Mouse (Mus musculus) heart, postnatal 14 days (tissue): Measurements from ENCODE around the gene Arntl2. TPM values are rescaled to one million over a fixed set of nuclear protein-coding genes. Genes with fewer than 3 reads are reported as not detected.
"Not testable (repeated sequence)": the region's sequence is repeated elsewhere in the genome, so short reads cannot be mapped to it uniquely, and the experiment has no call there.

Experiments used
- DNase-seq, 2 experiments: peaks; one replicate each; pipeline ENCODE4 v3.0.0; 2021 to 2022
- intact Hi-C: fragments of 180-260 bp; cut with DNase I; formaldehyde crosslinking; loops from one replicate; pipeline ENCODE4 v1.15.1; 2025
- total RNA-seq, 2 experiments: library from RNA; stranded (reverse); gene quantifications; 2 replicates each; pipeline ENCODE4 v1.2.3; 2021

Gene Arntl2
- total RNA-seq, 2 experiments from 2014 or later, result 1.4 to 2.5 TPM

DNA sequence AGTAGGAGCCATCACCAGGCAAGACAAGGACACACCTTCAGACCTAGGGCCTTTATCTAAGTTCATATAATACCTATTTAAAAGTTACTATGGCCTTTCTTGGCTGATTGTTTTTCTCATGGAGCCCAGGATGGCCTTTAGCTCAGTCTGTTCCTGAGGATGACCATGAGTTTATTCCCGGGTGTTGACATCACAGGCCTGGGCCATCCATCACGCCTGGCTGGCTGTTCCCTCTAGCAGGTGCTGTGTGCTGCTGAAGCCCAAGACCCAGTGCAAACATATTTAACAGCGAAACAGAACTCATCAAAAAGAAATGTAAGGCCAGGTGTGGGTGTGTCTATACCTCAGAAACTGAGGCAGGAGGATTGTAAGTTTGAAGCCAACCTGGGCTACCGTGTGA, 43.0 kb downstream of the Arntl2 start:
- no peak for DNase-seq
- intact Hi-C loops, result loop anchor here (5.0 kb wide), 1 partner anchor 48 kb away; the partner anchor contains the start of gene Ppfibp1

DNA sequence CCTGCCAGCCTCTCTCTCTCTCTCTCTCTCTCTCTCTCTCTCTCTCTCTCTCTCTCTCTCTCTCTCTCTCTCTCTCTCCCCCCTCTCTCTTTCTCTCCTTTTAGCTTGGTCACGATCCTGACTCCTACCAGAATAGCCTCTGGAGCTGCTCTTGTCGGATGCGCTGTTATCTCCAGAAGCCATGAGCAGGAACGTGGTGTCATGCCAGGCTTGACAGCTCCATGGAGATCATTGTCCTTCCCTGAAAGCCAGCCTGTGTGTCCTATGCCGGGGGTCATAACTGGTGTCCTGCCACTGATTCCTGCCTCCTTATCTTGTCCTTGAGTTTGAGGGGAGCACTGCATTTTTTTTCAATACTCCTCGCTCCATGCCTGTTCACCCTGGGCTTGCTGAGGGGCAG, 49.0 kb downstream of the Arntl2 start:
- DNase-seq, result no peak
- intact Hi-C loops, result no loop called here

DNA sequence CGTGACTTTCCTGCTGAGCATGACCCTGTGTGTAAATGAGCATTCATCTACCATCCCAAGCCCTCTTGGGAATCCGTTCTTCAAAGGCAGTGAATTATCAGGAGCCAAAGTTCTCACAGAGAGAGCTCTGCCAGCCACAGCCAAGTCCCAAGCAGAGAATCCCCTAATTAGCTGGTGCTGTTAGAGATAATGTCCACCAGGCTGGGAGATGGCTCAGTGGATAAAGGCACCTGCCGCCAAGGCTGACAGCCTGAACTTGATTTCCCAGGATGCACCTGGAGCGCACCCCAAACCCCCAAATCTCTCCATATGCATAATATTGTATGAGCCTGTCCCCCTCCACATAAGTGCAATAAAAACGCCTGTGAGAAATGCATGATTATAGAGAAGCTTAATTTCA, 49.5 kb downstream of the Arntl2 start:
- intact Hi-C loops, result no loop called here
- no peak for DNase-seq

DNA sequence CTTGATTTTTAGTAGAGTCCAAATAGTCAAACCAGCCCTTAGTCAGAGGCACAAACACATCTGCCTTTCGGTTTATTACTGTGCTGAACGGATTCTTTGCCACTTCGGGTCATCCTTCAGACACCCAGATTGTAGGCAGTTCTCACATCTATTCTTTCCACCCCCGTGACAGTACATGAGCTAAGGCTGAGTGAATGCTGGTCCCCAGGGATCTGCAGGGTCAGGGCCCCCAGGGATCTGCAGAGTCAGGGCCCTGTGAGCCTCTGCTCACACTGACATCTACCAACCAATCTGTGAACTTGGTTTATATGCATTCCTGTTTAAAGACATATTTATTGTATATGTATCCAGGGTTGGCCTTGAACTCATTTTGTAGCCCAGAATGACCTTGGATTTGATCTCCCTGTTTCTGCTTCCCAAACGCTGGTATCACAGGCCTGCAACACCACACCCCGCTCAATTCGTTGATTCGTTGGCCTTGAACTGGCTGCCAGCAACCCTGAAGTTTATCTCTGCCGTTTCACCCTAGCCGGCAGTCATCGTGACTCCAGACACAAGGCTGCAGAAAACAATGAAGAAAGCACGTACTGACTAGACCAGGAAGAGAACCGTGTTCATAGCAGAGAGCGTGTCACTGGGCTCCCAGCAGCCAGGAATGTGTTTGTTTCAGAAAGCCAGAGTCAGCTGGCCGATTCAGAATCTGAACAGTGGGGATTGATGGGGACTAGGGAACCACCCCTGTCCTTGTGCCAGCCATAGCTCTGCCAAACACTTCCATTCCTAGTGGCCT, 50.3 kb downstream of the Arntl2 start:
- DNase-seq, result peak; percentile 30 to 59
- intact Hi-C loops, result no loop called here

DNA sequence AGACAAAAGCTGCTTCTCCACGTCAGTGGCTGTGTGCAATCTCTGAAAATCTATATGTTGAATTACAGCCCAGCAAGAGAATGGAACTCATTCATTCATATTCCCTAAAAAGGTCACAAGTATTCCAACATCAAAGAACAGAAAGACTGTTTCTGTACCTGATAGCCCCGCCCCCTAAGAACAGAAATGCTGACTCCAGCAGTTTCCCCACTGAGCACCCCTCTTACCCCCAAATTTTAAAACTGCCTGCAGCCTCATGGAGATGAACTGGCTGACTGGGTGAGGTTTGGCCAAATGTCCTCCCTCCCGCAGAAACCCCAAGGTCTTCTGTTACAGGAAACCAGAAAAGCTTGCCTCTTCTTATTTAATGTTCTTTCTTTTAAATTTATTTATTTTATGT, 51.5 kb downstream of the Arntl2 start:
- intact Hi-C loops, result no loop called here
- no peak for DNase-seq

DNA sequence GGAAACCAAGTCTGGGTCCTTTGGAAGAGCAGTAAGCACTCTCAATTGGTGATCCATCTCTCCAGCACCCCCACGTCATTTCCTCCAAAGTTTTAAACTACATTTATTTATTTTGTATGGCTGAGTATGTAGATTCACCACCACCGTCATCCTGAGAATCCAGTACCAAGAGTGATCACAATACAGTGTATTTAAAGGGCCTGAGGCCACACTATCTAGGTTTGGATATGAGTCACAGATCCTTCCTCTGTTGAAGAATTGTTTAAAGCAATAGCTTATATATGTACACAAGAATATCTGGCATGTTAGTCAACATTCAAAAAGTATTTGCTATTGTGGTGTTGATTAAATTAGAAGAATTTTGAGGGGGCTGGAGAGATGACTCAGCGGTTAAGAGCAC, 52.4 kb downstream of the Arntl2 start:
- no peak for DNase-seq
- intact Hi-C loops, result no loop called here

DNA sequence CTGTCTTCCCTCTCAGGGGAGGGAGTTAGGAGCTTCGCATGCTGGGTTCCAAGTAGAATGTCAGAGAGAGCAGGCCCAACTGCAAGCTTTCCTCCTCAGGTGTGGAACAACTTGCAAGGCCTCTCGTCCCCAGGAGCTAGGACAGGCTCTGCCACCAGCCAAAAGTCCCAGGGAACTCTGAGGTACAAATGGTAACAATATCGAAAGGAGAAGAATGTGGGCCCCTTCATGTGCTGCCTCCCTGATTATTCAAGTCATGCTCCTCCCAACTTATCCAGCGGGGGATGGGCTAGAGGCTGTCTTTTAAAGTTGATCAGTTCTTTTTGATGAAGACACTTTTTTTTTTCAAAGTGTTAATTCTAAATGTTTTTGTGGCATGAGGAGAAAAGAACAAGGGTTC, 54.2 kb downstream of the Arntl2 start, which contains the start of gene Smco2:
Smco2 (plus strand) TSS at position 55 of the 400 bp plus-strand sequence.
- intact Hi-C loops, result no loop called here
- no peak for DNase-seq

DNA sequence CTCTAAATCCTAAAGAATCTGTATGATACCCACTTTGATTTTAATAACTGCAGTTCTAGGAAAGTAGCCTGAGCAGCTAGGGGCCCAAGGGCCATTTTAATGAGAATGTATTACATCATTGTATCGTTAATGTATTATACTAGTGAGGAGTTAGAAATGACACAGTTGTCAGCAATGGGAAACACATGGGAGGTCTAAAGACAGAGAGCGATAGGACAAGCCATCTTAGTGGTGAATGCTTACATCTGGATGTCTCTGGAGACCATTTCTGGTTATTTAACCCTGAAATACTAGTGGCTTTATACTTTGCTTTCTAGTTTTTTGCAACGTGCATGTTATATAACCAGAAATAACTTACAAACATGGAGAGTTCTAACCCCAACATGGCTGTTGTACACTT, 56.1 kb downstream of the Arntl2 start:
- intact Hi-C loops, result no loop called here
- no peak for DNase-seq

DNA sequence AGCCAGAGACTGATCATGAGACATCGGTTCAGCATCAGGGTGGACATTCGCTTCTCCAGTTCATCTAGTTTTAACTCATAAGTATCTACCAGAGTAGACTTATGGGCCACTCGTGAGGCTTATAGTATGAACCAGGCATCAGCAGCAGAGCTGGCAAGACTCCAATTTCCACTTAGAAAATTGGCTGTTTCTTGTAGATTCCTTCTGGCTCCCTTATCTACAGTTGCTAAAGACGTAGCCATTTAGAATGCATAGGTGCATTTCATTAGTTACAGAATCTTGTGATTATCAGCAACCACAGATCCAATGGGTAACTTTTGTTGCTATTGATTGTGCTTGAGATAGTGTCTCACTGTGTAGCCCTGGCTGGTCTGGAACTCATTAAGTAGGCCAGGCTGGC, 56.9 kb downstream of the Arntl2 start:
- intact Hi-C loops, result no loop called here
- no peak for DNase-seq

DNA sequence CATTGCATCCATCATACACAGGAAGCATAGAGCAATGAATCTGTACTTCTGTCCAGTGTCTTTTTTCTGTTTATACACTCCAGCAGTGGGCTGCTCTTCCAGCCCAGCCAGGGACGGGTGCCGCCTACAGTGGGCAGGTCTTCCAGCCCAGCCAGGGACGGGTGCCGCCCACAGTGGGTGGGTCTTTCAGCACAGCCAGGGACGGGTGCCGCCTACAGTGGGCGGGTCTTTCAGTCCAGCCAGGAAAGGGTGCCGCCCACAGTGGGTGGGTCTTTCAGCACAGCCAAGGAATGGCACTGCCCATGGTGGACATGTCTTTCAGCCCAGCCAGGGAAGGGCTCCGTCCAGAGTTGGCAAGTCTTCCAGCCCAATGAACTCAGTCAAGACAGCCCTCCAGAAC, 59.3 kb downstream of the Arntl2 start:
- DNase-seq, result no peak
- intact Hi-C loops, result no loop called here

DNA sequence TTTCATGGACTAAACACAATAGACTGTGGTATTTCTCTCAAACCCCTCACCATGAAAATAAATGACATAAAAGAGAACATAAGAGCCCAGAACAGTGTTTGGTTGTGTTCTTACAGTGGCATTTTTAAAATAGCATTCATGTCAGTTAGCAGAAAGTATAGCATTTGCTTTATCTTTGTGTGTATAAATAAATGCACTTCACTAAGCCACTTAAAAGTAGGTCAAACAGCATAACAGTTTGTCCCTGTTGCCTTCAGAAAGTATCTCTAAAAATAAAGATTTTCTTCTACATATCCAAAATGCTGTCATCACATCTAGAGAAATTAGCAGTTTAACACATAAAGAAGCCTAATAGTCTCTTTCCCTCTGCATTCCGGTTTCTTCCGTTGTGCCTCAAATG, 61.5 kb downstream of the Arntl2 start:
- intact Hi-C loops, result no loop called here
- no peak for DNase-seq

DNA sequence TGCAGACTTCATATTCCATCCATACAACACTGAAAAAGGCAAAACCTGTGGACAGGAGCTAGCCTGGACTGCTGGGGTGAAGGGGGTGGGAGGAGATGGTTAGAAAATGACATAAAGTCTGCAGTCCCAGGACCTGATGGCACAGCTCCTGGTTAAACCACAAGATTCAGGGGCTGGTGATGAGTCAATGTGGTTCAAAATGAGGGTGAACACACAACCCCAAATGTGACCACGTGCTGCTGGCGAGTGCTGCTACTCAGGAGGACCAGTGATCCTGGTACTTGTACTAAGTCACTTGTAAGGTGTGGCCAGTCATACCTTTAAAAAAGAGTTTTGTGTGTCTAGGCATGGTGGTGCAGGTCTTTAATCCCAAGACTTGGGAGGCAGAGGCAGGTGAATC, 67.3 kb downstream of the Arntl2 start:
- intact Hi-C loops, result no loop called here

DNA sequence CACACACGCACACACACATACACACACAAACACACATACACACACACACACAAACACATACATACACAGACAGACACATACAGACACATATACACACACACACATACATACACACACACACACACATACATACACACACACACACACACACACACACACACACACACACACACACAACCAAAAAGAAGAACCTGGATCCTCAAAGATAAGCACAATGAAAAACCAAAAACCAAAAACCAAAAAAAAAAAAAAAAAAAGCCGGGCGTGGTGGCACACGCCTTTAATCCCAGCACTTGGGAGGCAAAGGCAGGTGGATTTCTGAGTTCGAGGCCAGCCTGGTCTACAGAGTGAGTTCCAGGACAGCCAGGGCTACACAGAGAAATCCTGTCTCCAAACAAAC, 68.5 kb downstream of the Arntl2 start:
- DNase-seq, intact Hi-C loops: not testable (repeated sequence)

More for the DNA sequence above, 67.3 kb downstream of the Arntl2 start:
- DNase-seq, result no peak

DNA sequence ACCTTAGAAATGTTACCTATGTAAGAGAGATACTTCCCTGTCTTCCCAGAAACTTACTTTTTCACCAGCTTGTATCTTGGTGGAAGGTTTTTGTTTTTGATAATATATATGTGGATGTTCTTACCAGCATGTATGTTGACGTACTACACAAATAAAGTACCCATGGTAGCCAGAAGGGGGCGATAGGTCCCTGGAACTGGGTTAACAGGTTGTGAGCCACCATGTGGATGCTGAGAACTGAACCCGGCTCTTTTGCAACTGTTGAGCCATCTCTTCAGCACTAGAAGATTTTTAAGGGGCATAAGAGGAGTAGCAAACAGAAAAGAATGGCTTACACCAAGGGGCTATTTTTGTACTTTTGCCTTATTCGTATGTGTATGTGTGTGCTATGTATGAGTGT, 69.8 kb downstream of the Arntl2 start:
- no peak for DNase-seq
- intact Hi-C loops, result no loop called here

DNA sequence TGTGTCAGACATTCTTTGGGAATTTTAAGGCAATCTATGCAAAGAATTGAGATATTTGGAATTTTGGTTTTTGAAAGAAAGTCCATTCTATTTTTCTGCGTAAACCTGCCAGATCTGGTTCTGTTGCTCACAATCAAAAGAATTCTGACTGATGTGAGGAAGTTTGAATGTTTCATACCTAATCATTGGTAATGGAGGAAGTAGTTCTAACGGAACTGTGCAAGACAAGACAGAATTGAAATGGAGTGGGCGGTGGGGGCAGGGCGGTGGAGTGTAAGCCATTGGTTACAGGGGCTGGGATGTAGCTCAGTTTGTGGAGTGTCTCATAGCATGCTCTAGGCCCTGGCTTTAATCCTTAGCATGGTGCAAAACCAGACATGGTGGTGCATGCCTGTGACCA, 76.1 kb downstream of the Arntl2 start:
- no peak for DNase-seq
- intact Hi-C loops, result no loop called here

DNA sequence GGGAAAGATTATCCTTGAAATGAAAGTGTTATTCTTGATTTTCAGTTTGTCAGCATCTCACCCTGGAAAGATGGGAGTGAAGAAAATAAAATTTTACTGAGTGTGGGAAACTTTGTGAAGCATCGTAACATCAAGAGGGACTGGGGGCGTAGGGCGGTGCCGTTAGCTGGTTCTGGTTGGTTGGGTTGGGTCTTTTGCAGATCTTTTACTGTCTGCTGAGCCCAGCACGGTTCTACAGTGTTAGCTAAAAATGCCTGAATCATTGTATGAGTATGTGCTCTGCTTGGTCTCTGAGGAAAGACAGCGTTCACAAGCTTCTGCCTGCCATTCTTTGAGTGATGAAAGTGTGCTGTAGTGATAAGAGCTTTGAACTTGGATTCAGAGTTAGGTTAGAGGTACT, 78.6 kb downstream of the Arntl2 start:
- intact Hi-C loops, result no loop called here
- DNase-seq, result no peak

DNA sequence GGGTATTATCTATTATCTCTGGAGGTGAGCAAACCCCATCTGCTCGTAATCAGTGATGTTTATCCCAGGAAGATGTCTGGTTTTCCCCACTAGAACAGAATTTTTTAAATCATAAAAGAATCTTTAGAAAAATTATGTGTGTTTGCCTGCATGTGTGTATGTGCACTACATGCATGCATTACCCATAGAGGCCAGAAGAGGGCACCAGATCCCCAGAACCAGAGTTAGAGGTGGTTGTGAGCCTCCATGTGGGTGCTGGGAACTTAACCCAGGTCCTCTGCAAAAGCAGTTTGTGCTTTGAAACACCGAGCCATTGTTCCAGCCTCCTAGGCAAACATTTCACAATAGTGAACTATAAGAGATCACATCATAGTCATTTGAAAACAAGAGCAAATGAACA, 81.0 kb downstream of the Arntl2 start:
- DNase-seq, result no peak
- intact Hi-C loops, result no loop called here

DNA sequence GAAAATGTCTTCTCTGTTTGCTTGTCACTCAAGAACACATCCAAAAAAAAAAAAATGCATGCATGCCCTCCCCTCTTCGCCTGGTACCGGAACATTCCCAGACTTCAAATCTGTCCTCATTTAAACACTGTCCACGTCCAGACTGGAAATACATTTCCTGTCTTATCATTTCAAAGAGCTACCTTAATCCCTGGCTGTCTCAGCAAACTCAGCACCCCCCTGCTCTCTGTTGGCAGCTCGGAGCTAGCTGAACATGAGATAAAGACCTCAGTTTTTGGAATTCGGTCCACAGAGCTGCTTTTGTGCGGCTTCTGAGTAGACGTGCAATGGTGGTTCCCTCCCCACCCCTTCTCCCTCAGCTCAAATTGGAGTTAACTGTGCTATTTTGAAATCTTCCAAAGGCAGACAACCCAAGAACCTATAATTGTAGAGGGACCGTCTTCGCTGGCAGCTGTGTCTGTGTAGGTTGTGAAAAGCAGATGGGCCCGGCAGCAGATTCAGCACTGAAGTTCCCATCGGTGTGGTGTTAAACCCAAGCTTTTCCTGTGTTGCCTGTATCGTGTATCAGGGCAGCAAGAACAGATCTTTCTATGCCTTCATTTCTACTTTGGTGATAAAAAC, 81.7 kb downstream of the Arntl2 start:
- no peak for DNase-seq
- intact Hi-C loops, result no loop called here

DNA sequence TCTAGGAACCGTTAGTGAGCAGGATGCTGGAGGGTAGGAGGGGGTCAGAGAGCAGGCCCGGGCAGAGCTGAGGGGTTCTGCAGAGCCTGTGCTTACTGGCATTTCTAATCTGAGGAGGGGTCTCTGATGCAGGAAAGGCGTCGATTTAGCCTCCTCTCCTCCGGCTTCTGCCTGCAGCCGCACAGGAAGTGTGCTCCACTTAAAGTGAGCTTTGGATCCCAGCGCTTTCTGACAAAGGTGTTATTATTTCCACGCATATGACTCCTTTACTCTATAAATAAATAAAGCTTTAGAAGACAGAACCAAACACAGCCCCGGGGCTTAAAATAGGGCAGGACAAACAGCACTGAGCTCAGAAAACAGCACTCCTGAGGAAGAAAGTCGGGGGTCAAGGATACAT, 83.1 kb downstream of the Arntl2 start:
- intact Hi-C loops, result no loop called here
- DNase-seq, result no peak

DNA sequence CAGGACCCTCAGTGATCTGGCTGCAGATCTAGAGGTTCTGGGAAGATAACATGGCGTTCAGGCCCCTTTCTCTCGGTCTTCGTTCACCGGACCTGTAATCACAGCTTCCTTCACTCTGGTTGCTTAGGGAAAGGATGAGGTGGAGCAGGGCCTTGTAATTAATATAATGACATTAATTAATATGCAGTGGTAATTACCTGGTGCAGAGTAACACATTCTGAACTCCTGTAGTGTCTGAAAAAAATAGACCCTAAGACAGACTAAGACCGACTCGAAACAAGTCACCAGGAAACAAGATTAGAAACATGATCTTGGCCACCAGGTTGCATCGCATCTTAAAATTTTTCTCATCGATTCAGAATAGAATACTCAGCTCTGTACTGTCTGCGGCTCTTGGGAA, 84.0 kb downstream of the Arntl2 start:
- intact Hi-C loops, result loop anchor here (5.0 kb wide), 1 partner anchor 112 kb away; no protein-coding TSS in a partner anchor
- no peak for DNase-seq

DNA sequence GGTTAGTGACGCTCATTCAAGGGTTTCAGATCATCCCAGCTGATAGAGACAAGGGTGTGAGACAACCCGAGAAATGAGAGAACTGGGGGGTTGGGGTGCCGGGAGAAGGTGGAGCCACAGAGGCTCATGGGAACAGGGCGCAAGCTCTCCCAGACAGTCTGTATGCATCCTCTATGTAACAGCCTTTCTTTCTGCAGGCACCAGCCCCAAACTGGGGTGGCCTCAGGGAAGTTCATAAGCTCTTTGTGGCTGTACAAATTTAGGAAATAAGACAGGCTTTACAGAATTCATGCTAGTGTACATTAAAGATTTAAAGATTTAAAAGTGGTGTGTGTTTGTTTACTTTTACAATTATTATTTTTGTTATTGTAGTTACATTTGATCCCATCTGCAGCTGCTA, 84.4 kb downstream of the Arntl2 start:
- intact Hi-C loops, result loop anchor here (5.0 kb wide), 1 partner anchor 112 kb away; no protein-coding TSS in a partner anchor
- no peak for DNase-seq
